10 mouse cellular contexts compared by ENCODE assay signal in the genomic region with DNA sequence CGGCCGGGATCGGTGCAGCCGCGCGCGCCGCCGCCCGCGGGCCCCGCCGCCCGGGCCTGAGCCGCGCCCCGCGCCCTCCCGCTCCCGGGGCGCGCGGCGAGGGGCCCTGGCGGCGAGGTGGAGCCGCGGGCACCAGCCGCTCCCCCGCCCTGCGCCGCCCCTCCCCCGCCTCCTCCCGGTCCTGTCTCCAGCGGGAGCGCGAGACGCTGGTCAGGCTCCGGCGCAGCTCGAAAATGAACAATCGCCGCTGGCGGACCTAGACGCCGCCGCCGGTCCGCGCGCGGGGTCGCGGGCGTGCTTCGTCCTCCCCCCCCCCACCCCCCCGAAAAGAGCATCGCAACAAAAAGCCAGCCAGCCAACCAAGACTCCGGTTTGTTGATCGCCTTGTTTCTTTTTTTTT. TPM values are rescaled to one million over a fixed set of nuclear protein-coding genes. Genes with fewer than 3 reads are reported as not detected.
DNase-seq lines count a peak whose midpoint lies in the region; ATAC-seq lines count a peak whose summit lies in the region.
"Had no signal": no experiment of that assay in that cellular context is flagged by ENCODE, and none has a peak within 500 bp of the region (broad histone marks: within the 10 kb centered on the region; RNA-seq: fewer than 3 reads in every experiment).

No protein-coding gene starts in this region.

- peaks cover 86% of the 10 kb centered on the region for H3K27me3 ChIP-seq in heart, embryonic 12.5 days (replicated peaks)
- peaks cover 34% of the 10 kb centered on the region for H3K27me3 ChIP-seq in forebrain, embryonic 14.5 days (replicated peaks; ENCODE audit: control insufficient read depth, insufficient read depth, low read length)
- H3K27me3 ChIP-seq in liver, embryonic 16.5 days (ENCODE audit: control insufficient read depth, insufficient read depth, low read depth, low read length), result peaks cover 56% of the 10 kb centered on the region

- 8% methylated on average over 60 of the region's 60 CpGs for WGBS in heart, embryonic 12.5 days
- WGBS in forebrain, embryonic 14.5 days, result 0% methylated on average over 25 of the region's 60 CpGs
- WGBS in liver, embryonic 16.5 days (ENCODE audit: insufficient replicate concordance), result under 1% methylated on average over 22 of the region's 60 CpGs

- H3K27ac ChIP-seq in heart, embryonic 12.5 days (ENCODE audit: poor library complexity, severe bottlenecking), result no peak overlapping the region
- H3K27ac ChIP-seq in forebrain, embryonic 14.5 days (ENCODE audit: low read depth, low read length), result peak overlapping the region; percentile 33; the same call in 1 of the 2 replicates
- H3K27ac ChIP-seq in liver, embryonic 16.5 days (ENCODE audit: low read length), result no peak overlapping the region

- intact Hi-C loops in heart, postnatal 14 days (cut with DNase I), result no loop called here

- H3K4me3 ChIP-seq in heart, embryonic 12.5 days, result peak overlapping the region; percentile 60
- H3K4me3 ChIP-seq in forebrain, embryonic 14.5 days (ENCODE audit: low read depth, low read length), result peak overlapping the region; percentile 64
- H3K4me3 ChIP-seq in liver, embryonic 16.5 days (ENCODE audit: low read depth, low read length), result peak overlapping the region; percentile 27
- H3K4me3 ChIP-seq: erythroblast, embryonic 14.5 days; myocyte had no signal

- no peak for ATAC-seq in heart, embryonic 12.5 days (ENCODE audit: insufficient number of reproducible peaks, low FRiP score)
- peak; percentile 32; the same call in 1 of the 2 replicates for ATAC-seq in forebrain, embryonic 14.5 days
- no peak for ATAC-seq in liver, embryonic 16.5 days (ENCODE audit: low read depth)
- ATAC-seq in granulocyte monocyte progenitor cell, adult 5-6 weeks (replicated peaks; ENCODE audit: poor library complexity, severe bottlenecking), result no peak

- DNase-seq in heart, postnatal 14 days, result no peak
- peak; percentile 74 for DNase-seq in MN1 (ENCODE audit: low spot score)
- peak; percentile 61 for DNase-seq in forebrain, embryonic 14.5 days (ENCODE audit: low spot score)
- DNase-seq in ovary, postnatal 14 days (ENCODE audit: low spot score), result no peak
- no peak for DNase-seq in layer of hippocampus, adult 11-12 months (ENCODE audit: low spot score)

- peak overlapping the region; percentile 84 for H3K4me2 ChIP-seq in heart, embryonic 12.5 days
- peak overlapping the region; percentile 61 for H3K4me2 ChIP-seq in forebrain, embryonic 14.5 days (ENCODE audit: low read length)
- peak overlapping the region; percentile 32; the same call in 1 of the 2 replicates for H3K4me2 ChIP-seq in liver, embryonic 16.5 days (ENCODE audit: low read depth, low read length)

- H3K4me1 ChIP-seq in heart, embryonic 12.5 days (replicated peaks), result peaks cover 17% of the 10 kb centered on the region
- peaks cover 8% of the 10 kb centered on the region for H3K4me1 ChIP-seq in forebrain, embryonic 14.5 days (ENCODE audit: control insufficient read depth, insufficient read depth, low read length)
- no peaks in the 10 kb centered on the region for H3K4me1 ChIP-seq in liver, embryonic 16.5 days (ENCODE audit: control insufficient read depth, low read depth, low read length)

- no peak overlapping the region for H3K9ac ChIP-seq in heart, embryonic 12.5 days
- H3K9ac ChIP-seq in forebrain, embryonic 14.5 days (ENCODE audit: low read length), result peak overlapping the region; percentile 78
- no peak overlapping the region for H3K9ac ChIP-seq in liver, embryonic 16.5 days (ENCODE audit: low read depth, low read length)

- peaks cover 5% of the 10 kb centered on the region for H3K9me3 ChIP-seq in heart, embryonic 12.5 days (replicated peaks)
- no peaks in the 10 kb centered on the region for H3K9me3 ChIP-seq in forebrain, embryonic 14.5 days (replicated peaks; ENCODE audit: control insufficient read depth, low read length)
- H3K9me3 ChIP-seq in liver, embryonic 16.5 days (replicated peaks; ENCODE audit: control insufficient read depth, low read length), result peaks cover 2% of the 10 kb centered on the region; the same call in 1 of the 2 replicates

- no peaks in the 10 kb centered on the region for H3K36me3 ChIP-seq in heart, embryonic 12.5 days
- no peaks in the 10 kb centered on the region for H3K36me3 ChIP-seq in forebrain, embryonic 14.5 days (ENCODE audit: control insufficient read depth, insufficient read depth, low read length)
- H3K36me3 ChIP-seq in liver, embryonic 16.5 days (ENCODE audit: control insufficient read depth, insufficient read depth), result no peaks in the 10 kb centered on the region

RNA-seq across cellular contexts. Expression of a gene that starts 0.7 kb away (rescaled TPM):
- 0.27 and 0.31 TPM in 2 replicates for polyA plus RNA-seq in heart, embryonic 12.5 days (2016; fragmentation: Nextera tagmentation; extraction: Ambion mirVana)
- not detected for total RNA-seq in heart, postnatal 14 days (2021)
- 44.1 and 55.9 TPM in 2 replicates for polyA plus RNA-seq in forebrain, embryonic 14.5 days (2014; fragmentation: Nextera tagmentation; extraction: Ambion mirVana)
- 0.07 and 0.08 TPM in 2 replicates for polyA plus RNA-seq in liver, embryonic 16.5 days (2015; fragmentation: Nextera tagmentation; extraction: Ambion mirVana)
- total RNA-seq in granulocyte monocyte progenitor cell, adult 5-6 weeks (2014; fragmentation: Nextera tagmentation), result not detected in 2 replicates
- total RNA-seq in granulocyte monocyte progenitor cell, adult 5-6 weeks (2017), result not detected in 2 replicates
- polyA plus RNA-seq: erythroblast, embryonic 14.5 days; myocyte had no signal

Comparison
In these comparisons a context has a peak if more than half of its experiments do, and no peak if none do; other contexts are left out.
1. H3K4me2 ChIP-seq: peak in every context shown above with its lines; median percentile 84 in heart, embryonic 12.5 days; 61 in forebrain, embryonic 14.5 days; 32 in liver, embryonic 16.5 days.
2. DNase-seq: peak in MN1 (single experiment) and forebrain, embryonic 14.5 days (single experiment); none in heart, postnatal 14 days (0 of 2), ovary, postnatal 14 days (single experiment) and layer of hippocampus, adult 11-12 months (single experiment).
3. RNA of a gene that starts 0.7 kb away (polyA plus RNA-seq): 44.1 to 55.9 TPM in forebrain, embryonic 14.5 days; 0.27 to 0.31 TPM in heart, embryonic 12.5 days and 0.07 to 0.08 TPM in liver, embryonic 16.5 days; every median in the first group is over 10 times any median in the second.
4. Peak in every context shown above with its lines, with median percentiles within 50 percentile points of each other: H3K4me3 ChIP-seq.